Mouse (Mus musculus) megakaryocyte, adult 5-6 weeks (primary cell): ENCODE results near the gene Daam2. TPM values are rescaled to one million over a fixed set of nuclear protein-coding genes. Genes with fewer than 3 reads are reported as not detected.

ENCODE experiments used
- ATAC-seq: 2 replicates; pipeline ENCODE4 v1.8.0; 2016; ENCODE audit warnings: mild to moderate bottlenecking, inconsistent platforms; ENCODE audit not compliant: poor library complexity, severe bottlenecking
- total RNA-seq, 2 experiments: library from RNA; stranded (forward) in 1 of 2; stranded (reverse) in 1 of 2; fragments of 153-499, 151-499 nt in 1 of 2; fragments of 221-1000, 200-1000 nt in 1 of 2; gene quantifications; 2 replicates each; pipeline versions ENCODE4 v1.2.3 to v1.2.4; 2015 to 2017

The Daam2 gene
- not detected in 2 replicates for total RNA-seq (2015)
- under 0.01 and 0.04 TPM in 2 replicates for total RNA-seq (2017)

GRCm38 (mm10) chr17:49563830-49564470 is at the start of gene Daam2:
TSS of gene Daam2 (minus strand) at chr17:49564343.
- no peak for ATAC-seq

- no peak for ATAC-seq
Measured at GRCm38 (mm10) chr17:49610296-49610695, 46.2 kb upstream of the Daam2 start.

DNA sequence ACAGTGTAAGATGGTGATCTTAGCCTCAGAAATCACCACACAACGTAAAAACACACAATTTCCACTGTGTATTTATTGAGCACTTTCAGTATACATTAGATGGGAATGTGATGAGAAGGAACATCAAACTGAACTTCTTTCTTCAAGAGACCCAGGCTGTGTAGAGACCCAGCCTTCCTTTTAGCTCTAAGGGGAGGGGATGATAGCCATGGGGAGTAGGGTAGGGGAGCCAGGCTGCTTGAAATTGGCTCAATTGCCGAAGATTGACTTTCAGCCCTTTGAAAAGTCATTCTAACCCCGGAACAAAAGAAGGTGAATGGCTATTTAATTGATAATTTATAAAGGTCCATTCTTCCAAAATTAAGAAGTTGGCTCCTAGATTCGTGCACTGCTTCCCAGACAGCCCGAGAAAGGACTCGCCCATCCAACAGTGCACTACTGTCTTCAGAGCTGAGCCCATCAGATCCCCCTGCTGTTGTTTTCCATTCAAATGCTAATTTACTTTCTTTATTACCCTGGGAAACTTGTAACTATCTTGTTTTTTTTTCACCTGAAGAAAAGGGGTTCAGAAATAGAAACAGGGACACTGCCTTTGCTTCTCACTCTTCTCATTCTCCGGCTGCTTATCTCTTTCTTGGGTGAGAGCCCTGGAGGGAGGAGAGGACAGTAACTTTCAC is 43.3 kb upstream of the Daam2 start:
- no peak for ATAC-seq

DNA sequence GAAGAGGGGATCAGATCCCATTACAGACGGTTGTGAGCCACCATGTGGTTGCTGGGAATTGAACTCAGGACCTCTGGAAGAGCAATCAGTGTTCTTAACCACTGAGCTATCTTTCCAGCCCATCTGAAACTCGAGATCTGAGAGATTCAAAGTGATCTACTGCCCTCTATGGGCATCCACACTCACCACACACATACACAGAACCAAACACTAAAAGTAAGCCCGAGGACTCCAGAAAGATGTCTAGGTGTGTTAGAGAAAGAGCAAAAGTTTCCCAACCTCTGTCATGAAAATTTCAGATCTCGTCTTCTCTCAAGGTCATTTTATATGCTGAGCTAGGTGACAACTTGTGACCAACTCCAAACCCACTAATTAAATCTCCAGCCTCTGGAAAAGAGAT is 41.3 kb upstream of the Daam2 start:
- no peak for ATAC-seq

DNA sequence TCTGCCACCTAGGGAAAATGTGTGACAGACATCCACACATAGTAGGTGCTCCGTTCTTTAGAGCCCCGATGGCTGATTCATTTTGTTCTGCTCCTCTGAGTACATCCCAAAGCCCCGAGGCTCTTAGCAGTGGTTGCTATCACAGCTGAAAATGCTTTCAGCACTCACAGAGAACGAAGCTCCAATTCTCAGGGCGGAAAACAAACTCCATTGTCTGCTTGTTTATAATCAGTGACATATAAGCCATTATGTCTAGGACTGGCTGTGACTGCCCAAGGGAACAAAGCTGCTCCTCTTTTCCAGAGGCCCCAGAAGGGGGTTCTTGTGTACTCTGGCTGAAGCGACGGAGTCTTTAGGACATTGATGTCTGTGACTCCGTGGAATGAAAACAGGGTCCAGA is 25.9 kb upstream of the Daam2 start:
- no peak for ATAC-seq

- ATAC-seq, result no peak
Measured at GRCm38 (mm10) chr17:49582471-49582870, 18.3 kb upstream of the Daam2 start.

GRCm38 (mm10) chr17:49577321-49577720 is 13.2 kb upstream of the Daam2 start:
- no peak for ATAC-seq

GRCm38 (mm10) chr17:49568717-49569116 is 4.6 kb upstream of the Daam2 start:
- ATAC-seq, result no peak

GRCm38 (mm10) chr17:49564489-49564888 is 346 bp upstream of the Daam2 start:
- no peak for ATAC-seq

DNA sequence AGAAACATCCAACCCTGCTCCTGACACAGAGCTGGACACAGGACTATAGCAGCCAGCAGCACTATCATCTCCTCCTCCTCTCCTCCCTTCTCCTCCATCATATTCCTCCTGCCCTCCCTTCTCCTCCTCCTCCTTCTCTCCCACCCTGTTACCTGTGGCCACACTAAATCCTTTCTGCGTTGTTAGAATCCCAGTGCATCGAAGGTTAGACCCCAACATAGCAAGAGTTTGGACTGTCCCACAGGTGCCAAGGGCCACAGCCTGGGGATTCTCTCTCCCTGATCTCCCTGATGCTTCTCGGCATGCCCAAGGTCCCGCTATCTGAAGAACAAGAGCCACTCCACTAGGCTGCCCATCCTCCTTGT is 745 bp downstream of the Daam2 start:
- ATAC-seq, result no peak

DNA sequence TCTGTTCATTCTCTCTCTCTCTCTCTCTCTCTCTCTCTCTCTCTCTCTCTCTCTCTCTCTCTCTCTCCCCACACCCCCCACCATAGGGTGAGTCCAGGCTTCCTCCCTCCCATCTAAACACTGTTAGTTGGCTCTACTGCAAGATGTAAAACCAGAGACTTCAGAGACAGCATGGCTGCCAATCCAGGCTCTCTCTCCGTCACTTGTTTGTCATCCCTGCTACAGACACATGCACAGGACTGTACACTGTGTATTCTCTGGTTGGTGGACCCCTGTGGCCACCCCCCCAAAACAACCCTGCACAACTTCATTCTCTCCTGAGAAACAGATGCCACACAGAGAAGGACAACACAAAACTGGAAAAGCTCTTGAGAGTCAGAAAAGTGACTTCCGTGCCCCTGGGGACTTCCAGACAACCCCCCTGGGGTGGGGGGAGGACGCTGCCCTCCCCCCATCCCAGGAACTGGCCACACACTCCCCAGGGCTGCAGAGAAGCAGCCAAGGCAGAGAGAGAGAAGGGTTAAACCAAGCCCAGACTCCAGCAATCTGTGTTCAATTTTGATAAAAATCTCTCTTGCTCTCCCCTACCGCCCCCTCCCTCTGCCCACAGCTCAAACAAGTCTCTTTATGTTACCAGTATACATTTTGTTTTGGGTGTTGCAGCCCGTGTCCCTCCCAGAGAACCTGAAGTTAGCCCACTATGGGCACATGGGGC is 1.3 kb downstream of the Daam2 start:
- ATAC-seq, result no peak

DNA sequence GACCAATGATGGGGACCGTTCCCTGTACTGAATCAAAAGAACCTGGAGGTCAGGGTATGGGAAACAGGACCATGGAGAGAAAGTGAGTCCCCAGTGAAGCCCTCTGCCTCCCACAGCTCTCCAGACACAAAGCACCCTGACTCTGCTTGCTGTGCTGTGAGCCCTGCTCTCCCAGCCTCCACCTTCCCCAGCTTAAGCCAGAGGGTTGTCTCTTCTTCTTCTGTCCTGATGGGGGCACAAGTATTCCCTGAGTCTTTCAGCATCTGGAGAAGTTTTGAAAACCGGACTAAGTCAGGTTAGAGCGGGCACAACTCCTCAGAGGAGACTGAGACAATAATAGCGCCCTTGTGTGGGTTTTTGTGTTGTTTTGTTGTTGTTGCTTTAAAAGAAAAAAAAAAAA is 2.2 kb downstream of the Daam2 start:
- ATAC-seq, result no peak

- no peak for ATAC-seq
Measured at GRCm38 (mm10) chr17:49559786-49560289, 4.3 kb downstream of the Daam2 start.

GRCm38 (mm10) chr17:49556169-49556568 is 8.0 kb downstream of the Daam2 start:
- no peak for ATAC-seq

- no peak for ATAC-seq
Measured at GRCm38 (mm10) chr17:49551991-49552390, 12.2 kb downstream of the Daam2 start.

GRCm38 (mm10) chr17:49551465-49551864 is 12.7 kb downstream of the Daam2 start:
- no peak for ATAC-seq

DNA sequence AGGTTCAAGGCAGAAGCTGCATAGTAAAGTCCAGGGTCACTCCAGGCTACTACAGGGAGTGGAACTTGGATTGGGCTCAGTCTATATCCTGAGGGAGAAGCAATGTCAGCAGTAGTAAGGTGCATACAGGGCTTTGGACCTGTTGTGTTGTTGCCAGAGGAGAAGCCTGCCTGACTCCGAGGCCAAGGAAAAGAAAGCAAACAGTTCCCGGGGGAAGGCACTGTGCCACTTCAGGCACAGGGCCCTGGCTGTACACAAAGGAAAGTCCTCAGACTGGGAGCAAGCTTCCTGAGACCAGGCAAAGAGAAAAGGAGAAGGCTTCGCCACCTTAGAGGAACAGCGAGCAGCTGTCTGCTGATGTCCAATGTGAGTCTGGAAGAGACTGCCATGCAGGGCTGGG is 18.1 kb downstream of the Daam2 start:
- ATAC-seq, result no peak

GRCm38 (mm10) chr17:49545424-49545823 is 18.7 kb downstream of the Daam2 start:
- ATAC-seq, result no peak

GRCm38 (mm10) chr17:49544561-49544960 is 19.6 kb downstream of the Daam2 start:
- ATAC-seq, result no peak

- no peak for ATAC-seq
Measured at GRCm38 (mm10) chr17:49540706-49541105, 23.4 kb downstream of the Daam2 start.

DNA sequence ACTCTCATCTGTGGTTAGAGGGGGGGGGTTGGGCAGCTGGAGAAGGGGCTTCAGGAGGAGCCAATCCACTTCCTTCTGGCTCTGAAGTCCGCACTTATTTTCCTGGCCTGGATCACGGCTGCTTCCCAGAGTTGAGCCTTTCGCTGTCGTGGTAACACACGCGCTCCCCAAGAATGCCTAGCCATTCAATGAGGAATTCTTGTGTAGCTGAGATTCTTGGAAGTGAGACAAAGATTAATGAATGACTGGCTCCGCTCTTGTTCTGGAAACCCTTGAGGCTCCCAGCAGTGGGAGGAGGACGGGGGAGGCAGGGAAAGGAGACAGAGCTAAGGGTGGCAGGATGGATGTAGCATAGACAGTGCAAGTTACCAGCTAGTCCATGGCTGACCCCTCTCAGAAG is 24.9 kb downstream of the Daam2 start:
- ATAC-seq, result no peak

GRCm38 (mm10) chr17:49535580-49535979 is 28.6 kb downstream of the Daam2 start:
- ATAC-seq, result no peak
